Mouse (Mus musculus) forebrain, embryonic 11.5 days (tissue): ENCODE measurements at regions not wholly inside any gene's neighbourhood (a gene's known extent, or its start where the extent isn't known, plus 50 kb on each side); places are given as distances from the start of the nearest gene placed in this dataset.
A peak's percentile ranks its signal among the peaks of the same experiment; 100 is the strongest.

Experiments
- ATAC-seq: fragments of 200-750 bp; cut with Nextera tagmentation; replicated peaks from 2 replicates; pipeline ENCODE4 v1.8.0; 2017; ENCODE audit warnings: moderate TSS enrichment; ENCODE audit not compliant: low FRiP score
- DNase-seq: peaks from one replicate; pipeline ENCODE4 v3.0.0-alpha.2; 2017; ENCODE audit warnings: low spot score
- H3K27ac ChIP-seq: fragments of 300-500 bp; sonication (generic); 2 replicates; pipeline ENCODE4 v1.5.1; 2014; ENCODE audit warnings: low read depth, low read length
- H3K27me3 ChIP-seq: fragments of 300-500 bp; sonication (generic); 2 replicates; pipeline ENCODE4 v1.6.1; 2014; ENCODE audit warnings: mild to moderate bottlenecking, low read length, mixed read lengths; ENCODE audit not compliant: control insufficient read depth, insufficient read depth
- H3K36me3 ChIP-seq: fragments of 300-500 bp; sonication (generic); 2 replicates; pipeline ENCODE4 v1.6.1; 2014; ENCODE audit warnings: mild to moderate bottlenecking, low read length, moderate library complexity, mixed read lengths; ENCODE audit not compliant: control insufficient read depth, insufficient read depth
- H3K4me1 ChIP-seq: fragments of 300-500 bp; sonication (generic); replicated peaks from 2 replicates; pipeline ENCODE4 v1.6.1; 2014; ENCODE audit warnings: low read length, mixed read lengths; ENCODE audit not compliant: control insufficient read depth, insufficient read depth
- H3K4me2 ChIP-seq: fragments of 300-500 bp; sonication (generic); 2 replicates; pipeline ENCODE4 v1.6.1; 2014; ENCODE audit warnings: low read depth, mild to moderate bottlenecking, low read length, moderate library complexity, mixed read lengths; ENCODE audit not compliant: severe bottlenecking
- H3K4me3 ChIP-seq: fragments of 300-500 bp; sonication (generic); 2 replicates; pipeline ENCODE4 v1.5.1; 2014; ENCODE audit warnings: low read depth, low read length
- H3K9ac ChIP-seq: fragments of 300-500 bp; sonication (generic); 2 replicates; pipeline ENCODE4 v1.6.1; 2014; ENCODE audit warnings: low read length
- H3K9me3 ChIP-seq: fragments of 300-500 bp; sonication (generic); 2 replicates; pipeline ENCODE4 v1.6.1; 2016; ENCODE audit warnings: low read length, mixed read lengths; ENCODE audit not compliant: control insufficient read depth
- WGBS: fragments of 180-500 bp; shearing (Covaris S2); extraction: QIAGEN DNeasy Blood & Tissue Kit; methylation state at CpG from one replicate; pipeline ENCODE4 v1.1.7; 2014; 5-methylcytosine and 5-hydroxymethylcytosine counted together

- no peak for ATAC-seq
- Histone ChIP-seq H3K9me3 (no peaks in the 10 kb centered on the region), H3K27ac (no peak overlapping the region), H3K36me3 (no peaks in the 10 kb centered on the region), H3K4me2 (no peak overlapping the region), H3K4me3 (no peak overlapping the region), H3K27me3 (no peaks in the 10 kb centered on the region), H3K4me1 (no peaks in the 10 kb centered on the region), H3K9ac (no peak overlapping the region)
- DNase-seq, result no peak
- WGBS, result 91% methylated on average over 3 of the region's 3 CpGs
Observed at GRCm38 (mm10) chr10:16960971-16961370, 762.0 kb upstream of the Cited2 start.

GRCm38 (mm10) chr10:16962463-16962862 lies 760.6 kb upstream of the Cited2 start:
- Histone ChIP-seq H3K9ac (no peak overlapping the region), H3K36me3 (no peaks in the 10 kb centered on the region), H3K4me3 (no peak overlapping the region), H3K27ac (no peak overlapping the region), H3K27me3 (no peaks in the 10 kb centered on the region), H3K4me2 (no peak overlapping the region), H3K9me3 (no peaks in the 10 kb centered on the region), H3K4me1 (no peaks in the 10 kb centered on the region)
- DNase-seq, result no peak
- WGBS, result 57% methylated on average over 2 of the region's 2 CpGs
- ATAC-seq, result no peak

- Histone ChIP-seq H3K27ac (no peak overlapping the region), H3K27me3 (no peaks in the 10 kb centered on the region), H3K9me3 (no peaks in the 10 kb centered on the region), H3K36me3 (no peaks in the 10 kb centered on the region), H3K9ac (no peak overlapping the region), H3K4me2 (no peak overlapping the region), H3K4me1 (no peaks in the 10 kb centered on the region), H3K4me3 (no peak overlapping the region)
- ATAC-seq (no peak), DNase-seq (no peak)
- WGBS, result 90% methylated on average over 5 of the region's 5 CpGs
Observed at GRCm38 (mm10) chr10:16978770-16979169, 744.2 kb upstream of the Cited2 start.

- ATAC-seq (no peak), DNase-seq (no peak)
- no peak overlapping the region for H3K4me3 ChIP-seq
- H3K36me3 ChIP-seq, result no peaks in the 10 kb centered on the region
- H3K4me1 ChIP-seq, result no peaks in the 10 kb centered on the region
- no peak overlapping the region for H3K4me2 ChIP-seq
- no peaks in the 10 kb centered on the region for H3K9me3 ChIP-seq
- no peak overlapping the region for H3K9ac ChIP-seq
- no peak overlapping the region for H3K27ac ChIP-seq
- WGBS, result 79% methylated on average over 1 of the region's 1 CpGs
- no peaks in the 10 kb centered on the region for H3K27me3 ChIP-seq
Observed at GRCm38 (mm10) chr10:16990227-16990626, 732.8 kb upstream of the Cited2 start.

- Histone ChIP-seq H3K9ac (no peak overlapping the region), H3K27me3 (no peaks in the 10 kb centered on the region), H3K4me3 (no peak overlapping the region), H3K4me1 (no peaks in the 10 kb centered on the region), H3K36me3 (no peaks in the 10 kb centered on the region), H3K9me3 (no peaks in the 10 kb centered on the region), H3K4me2 (no peak overlapping the region), H3K27ac (no peak overlapping the region)
- no peak for ATAC-seq
- DNase-seq, result no peak
- WGBS, result 80% methylated on average over 2 of the region's 2 CpGs
Observed at GRCm38 (mm10) chr10:16993789-16994188, 729.2 kb upstream of the Cited2 start.

GRCm38 (mm10) chr10:16994526-16994925 lies 728.5 kb upstream of the Cited2 start:
- no peaks in the 10 kb centered on the region for H3K27me3 ChIP-seq
- no peak overlapping the region for H3K9ac ChIP-seq
- H3K9me3 ChIP-seq, result no peaks in the 10 kb centered on the region
- no peak overlapping the region for H3K27ac ChIP-seq
- no peak overlapping the region for H3K4me2 ChIP-seq
- H3K36me3 ChIP-seq, result no peaks in the 10 kb centered on the region
- no peak for DNase-seq
- ATAC-seq, result no peak
- no peak overlapping the region for H3K4me3 ChIP-seq
- no peaks in the 10 kb centered on the region for H3K4me1 ChIP-seq
- WGBS, result 84% methylated on average over 6 of the region's 6 CpGs

GRCm38 (mm10) chr10:16995010-16995409 lies 728.0 kb upstream of the Cited2 start:
- Histone ChIP-seq H3K27ac (no peak overlapping the region), H3K9me3 (no peaks in the 10 kb centered on the region), H3K27me3 (no peaks in the 10 kb centered on the region), H3K4me2 (no peak overlapping the region), H3K4me1 (no peaks in the 10 kb centered on the region), H3K36me3 (no peaks in the 10 kb centered on the region), H3K9ac (no peak overlapping the region), H3K4me3 (no peak overlapping the region)
- 69% methylated on average over 1 of the region's 1 CpGs for WGBS
- no peak for ATAC-seq
- DNase-seq, result no peak

GRCm38 (mm10) chr10:16996820-16997466 lies 726.1 kb upstream of the Cited2 start:
- H3K4me3 ChIP-seq, result no peak overlapping the region
- no peak for DNase-seq
- no peak overlapping the region for H3K9ac ChIP-seq
- H3K9me3 ChIP-seq, result no peaks in the 10 kb centered on the region
- 87% methylated on average over 6 of the region's 6 CpGs for WGBS
- no peaks in the 10 kb centered on the region for H3K36me3 ChIP-seq
- H3K27ac ChIP-seq, result no peak overlapping the region
- no peaks in the 10 kb centered on the region for H3K27me3 ChIP-seq
- H3K4me2 ChIP-seq, result no peak overlapping the region
- ATAC-seq, result no peak
- no peaks in the 10 kb centered on the region for H3K4me1 ChIP-seq

- ATAC-seq, result peak; percentile 71
Observed at GRCm38 (mm10) chr10:17001320-17001719, 721.7 kb upstream of the Cited2 start.

More at GRCm38 (mm10) chr10:17001320-17001719, 721.7 kb upstream of the Cited2 start:
- WGBS, result 52% methylated on average over 8 of the region's 8 CpGs
- H3K36me3 ChIP-seq, result no peaks in the 10 kb centered on the region
- H3K9me3 ChIP-seq, result no peaks in the 10 kb centered on the region
- no peak for DNase-seq
- H3K4me1 ChIP-seq, result no peaks in the 10 kb centered on the region
- H3K27me3 ChIP-seq, result no peaks in the 10 kb centered on the region
- H3K27ac ChIP-seq, result no peak overlapping the region
- H3K4me2 ChIP-seq, result no peak overlapping the region
- no peak overlapping the region for H3K9ac ChIP-seq
- no peak overlapping the region for H3K4me3 ChIP-seq
